Mouse (Mus musculus): ENCODE data around the gene Ucp3.

DNA sequence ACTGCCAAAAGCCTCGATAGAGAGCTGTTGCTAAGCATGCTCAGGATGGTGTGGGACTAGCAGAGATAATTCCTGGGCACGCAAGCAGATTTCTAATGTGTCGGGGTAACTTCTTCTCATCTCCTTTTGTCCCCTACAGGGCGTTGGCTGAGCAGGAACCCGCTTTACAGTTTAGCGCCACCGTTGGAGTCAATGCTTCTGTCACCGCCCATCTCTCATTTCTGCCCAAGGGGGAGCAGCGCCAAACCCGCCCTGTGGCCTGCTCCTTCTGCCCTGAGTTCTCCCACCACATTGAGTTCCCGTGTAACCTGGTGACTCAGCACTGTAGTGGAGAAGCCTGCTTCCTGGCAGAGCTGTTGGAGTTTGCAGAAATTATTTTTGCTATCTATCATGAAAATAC lies 42.9 kb upstream of the Ucp3 start:
- no peak for TF ChIP-seq CTCF (IDR thresholded peaks at IDR 0.05; ENCODE audit: insufficient read depth, low read depth, low read length)
- TF ChIP-seq POLR2A (IDR thresholded peaks at IDR 0.05; ENCODE audit: insufficient read depth, low read depth, low read length), result no peak

All from olfactory bulb, adult 2 months (tissue).